Mouse (Mus musculus): ENCODE measurements around the gene Ehbp1. TPM values are rescaled to one million over a fixed set of nuclear protein-coding genes. Genes with fewer than 3 reads are reported as not detected.

Gene Ehbp1
- 32.4 TPM for polyA plus RNA-seq (2014; fragmentation: Illumina TruSeq; extraction: RNeasy Lipid Tissue Mini Kit (QIAGEN cat#74804); ENCODE audit: low read depth, low replicate concordance)

GRCm38 (mm10) chr11:22342242-22343207 is at the start of gene Ehbp1:
Gene Ehbp1, minus strand, starts transcription at chr11:22342292.

GRCm38 (mm10) chr11:22002783-22003340 is 339.2 kb downstream of the Ehbp1 start, which contains the start of gene Otx1:
Gene Otx1, minus strand, starts transcription at chr11:22002897.

Other genes starting within 250 kb of the Ehbp1 start
- 3.8 TPM for gene Tmem17, start 169.8 kb upstream of the Ehbp1 start, polyA plus RNA-seq (2014; fragmentation: Illumina TruSeq; extraction: RNeasy Lipid Tissue Mini Kit (QIAGEN cat#74804); ENCODE audit: low read depth, low replicate concordance)